Mouse (Mus musculus) CD4-positive, CD25-positive, alpha-beta regulatory T cell, adult 2 months (primary cell): Measurements from ENCODE around the gene Gm3952.

Experiments used
- DNase-seq: peaks from one replicate; pipeline ENCODE4 v3.0.0-alpha.2; 2012; ENCODE audit warnings: low read depth, low spot score

Gm3952 gene

GRCm38 (mm10) chr8:128798594-128798993, at the start of gene Gm3952:
TSS of gene Gm3952 (minus strand) at chr8:128798694.
- DNase-seq = no peak

DNA sequence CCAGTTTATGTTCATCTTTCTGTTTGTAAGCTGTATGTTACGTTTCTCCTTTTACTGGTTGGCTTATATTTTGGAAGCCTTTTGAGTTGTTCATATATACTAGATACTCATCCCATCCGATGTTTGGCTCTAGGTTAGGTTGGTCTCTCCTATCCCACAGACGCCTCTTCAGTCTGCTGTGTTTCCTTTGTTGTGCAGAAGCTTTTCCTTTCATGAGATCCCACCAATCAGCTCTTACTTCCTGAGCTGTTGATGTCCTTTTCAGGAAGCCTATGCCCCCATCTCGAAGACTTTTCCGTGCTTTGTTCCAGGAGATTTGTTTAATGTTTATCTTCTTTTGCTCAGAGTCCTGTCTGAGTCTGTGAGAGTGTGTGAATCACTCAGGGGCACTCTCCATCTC, 45.3 kb upstream of the Gm3952 start:
- DNase-seq = no peak

- DNase-seq = no peak
Observed at GRCm38 (mm10) chr8:128812521-128812920, 14.0 kb upstream of the Gm3952 start.

DNA sequence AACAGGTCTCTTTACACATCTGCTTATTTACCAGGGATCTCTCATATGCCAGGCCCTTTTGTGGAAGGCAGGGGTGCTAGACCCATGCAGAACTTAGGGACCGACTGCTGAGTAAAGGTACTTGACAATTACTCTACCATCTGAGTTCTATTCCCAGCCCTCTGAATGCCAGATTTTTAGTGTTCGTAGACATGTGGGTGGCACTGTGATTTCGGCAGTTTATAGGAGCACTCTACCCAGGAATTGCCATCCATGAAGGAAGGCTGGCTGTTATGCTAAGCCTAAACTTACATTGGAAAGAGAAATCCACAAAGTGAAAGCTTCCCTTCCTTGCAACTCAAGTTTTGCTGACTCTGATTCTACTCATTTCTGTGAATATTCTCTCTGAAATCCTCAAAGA, 62.8 kb downstream of the Gm3952 start:
- DNase-seq = no peak

GRCm38 (mm10) chr8:128734118-128734517, 64.4 kb downstream of the Gm3952 start:
- no peak for DNase-seq

GRCm38 (mm10) chr8:128732254-128732653, 66.2 kb downstream of the Gm3952 start:
- no peak for DNase-seq

DNA sequence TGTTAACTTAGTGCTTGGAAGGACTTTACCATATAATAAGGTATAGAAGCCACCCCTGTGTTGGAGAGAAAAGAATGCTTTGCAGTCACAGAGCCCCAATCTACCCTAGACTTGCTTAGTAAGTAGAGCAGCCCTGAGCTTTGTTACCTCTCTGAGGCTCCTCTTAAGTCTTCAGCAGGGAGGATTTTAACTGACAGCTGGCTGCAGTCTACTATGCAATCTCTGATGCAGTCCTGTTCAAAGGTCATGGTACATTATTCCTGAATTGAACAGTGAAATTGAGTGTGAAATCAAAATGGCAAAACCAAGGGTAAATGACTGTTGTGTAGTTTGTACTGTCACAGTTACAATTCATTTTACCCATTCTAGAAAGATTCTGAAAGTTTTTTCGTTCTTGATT, 71.3 kb downstream of the Gm3952 start:
- DNase-seq = no peak

- peak; percentile 25 for DNase-seq
Observed at GRCm38 (mm10) chr8:128724819-128725218, 73.7 kb downstream of the Gm3952 start.

DNA sequence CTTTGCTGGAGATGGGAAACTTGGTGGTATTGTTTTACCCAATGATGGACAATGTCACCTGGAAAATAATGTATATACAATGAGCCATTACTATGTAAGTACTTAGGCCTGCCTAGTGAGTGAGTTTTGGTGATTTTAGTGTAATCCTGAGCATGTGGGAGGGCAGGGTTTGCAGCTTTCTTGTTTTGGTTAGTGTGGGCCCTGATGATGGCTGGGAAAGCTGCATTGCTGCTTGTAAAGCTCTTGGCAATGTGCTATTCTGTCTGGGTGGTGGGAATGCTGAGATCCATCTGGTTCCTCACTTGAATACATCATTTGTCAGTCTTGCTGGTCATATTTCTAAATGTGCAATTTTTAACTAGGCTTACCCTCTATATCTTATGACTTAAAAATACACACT, 82.3 kb downstream of the Gm3952 start:
- DNase-seq = no peak

DNA sequence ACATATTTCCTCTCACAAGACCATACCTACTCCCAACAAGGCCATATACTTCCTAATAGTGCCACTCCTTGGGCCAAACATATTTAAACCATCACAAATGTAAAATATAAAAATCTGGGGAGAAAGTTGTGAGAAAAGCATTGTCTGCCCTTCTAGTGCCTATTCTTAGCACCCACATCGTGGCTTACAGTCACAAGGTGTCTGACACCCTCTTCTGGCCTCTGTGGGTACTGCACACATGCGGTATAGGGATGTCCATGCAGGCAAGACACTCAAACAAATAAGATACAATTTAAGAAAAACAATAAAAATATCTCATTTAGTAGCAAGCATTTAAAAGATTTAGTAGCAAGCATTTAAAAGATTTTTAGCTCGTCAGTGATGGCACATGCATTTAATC, 89.2 kb downstream of the Gm3952 start:
- peak; percentile 86 for DNase-seq

GRCm38 (mm10) chr8:128704836-128705235, 93.7 kb downstream of the Gm3952 start:
- DNase-seq = no peak

DNA sequence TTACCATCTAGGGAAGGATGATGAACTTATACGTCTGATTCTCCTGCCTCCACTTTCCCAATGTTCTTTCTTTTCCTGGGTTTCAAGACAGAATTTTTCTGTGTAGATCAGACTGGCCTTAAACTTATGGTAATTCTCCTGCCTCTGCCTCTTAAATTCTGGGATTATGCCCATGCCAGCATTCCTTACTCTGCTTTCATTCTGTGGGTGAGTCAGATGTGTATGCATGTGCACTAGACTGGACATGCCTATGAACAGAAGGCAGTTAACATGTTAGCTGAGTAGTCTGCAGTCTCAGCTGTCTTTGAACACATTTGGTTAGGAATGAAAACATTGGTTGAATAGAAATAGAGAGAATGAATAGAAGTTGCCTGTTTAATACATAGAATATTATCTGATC, 94.1 kb downstream of the Gm3952 start:
- no peak for DNase-seq

DNA sequence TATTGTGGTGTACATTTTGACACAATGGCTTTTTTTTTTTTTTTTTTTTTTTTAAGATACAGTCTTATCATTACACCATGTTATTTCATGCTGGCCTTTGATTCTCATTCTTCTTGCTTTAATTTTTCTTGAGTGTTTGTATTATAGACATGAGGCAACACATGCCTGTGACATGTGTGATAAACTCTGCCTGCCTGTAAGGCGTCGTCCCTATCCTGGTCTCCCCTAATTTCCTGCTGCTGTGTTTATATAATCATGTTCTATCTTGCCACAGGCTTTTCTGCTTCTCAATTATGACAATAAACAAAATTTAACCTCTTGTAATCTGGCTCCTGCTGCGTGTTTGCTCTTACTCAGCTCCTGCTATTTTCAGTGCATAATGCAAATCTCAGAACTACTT, 100.5 kb downstream of the Gm3952 start:
- no peak for DNase-seq

GRCm38 (mm10) chr8:128696701-128697397, 101.6 kb downstream of the Gm3952 start:
- DNase-seq = no peak
